ENCODE assay signal across 16 mouse cellular contexts in the genomic region with DNA sequence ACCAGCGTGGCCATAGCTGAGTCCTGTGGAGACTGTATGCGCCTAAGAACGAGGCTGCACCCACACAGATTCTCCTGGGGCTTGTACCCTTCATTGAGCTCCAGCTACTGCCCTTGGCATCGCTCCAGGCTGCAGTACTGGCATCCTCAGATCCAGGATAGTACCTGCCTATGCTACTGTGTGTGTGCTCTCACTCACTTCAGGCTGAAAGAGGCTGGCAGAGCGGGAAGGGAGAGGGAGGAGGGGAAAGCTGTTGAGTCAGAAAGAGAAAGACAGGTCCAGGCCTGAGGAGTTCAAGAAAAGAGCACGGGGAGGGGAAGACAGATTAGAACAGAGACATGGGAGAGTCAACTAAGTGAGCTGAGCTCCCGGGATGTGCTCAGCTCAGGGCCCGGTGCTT. TPM values are rescaled to one million over a fixed set of nuclear protein-coding genes. Genes with fewer than 3 reads are reported as not detected.
DNase-seq lines count a peak whose midpoint lies in the region; ATAC-seq and TF ChIP-seq lines count a peak whose summit lies in the region.
"Had no signal": no experiment of that assay in that cellular context is flagged by ENCODE, and none has a peak within 500 bp of the region (broad histone marks: within the 10 kb centered on the region; RNA-seq: fewer than 3 reads in every experiment).

No protein-coding gene starts in this region.

- no peak overlapping the region for H3K4me3 ChIP-seq in limb, embryonic 14.5 days (replicated peaks; ENCODE audit: low read length)
- H3K4me3 ChIP-seq: myocyte had no signal

- intact Hi-C loops in heart, postnatal 10 days (cut with DNase I): no loop called here

- H3K9me3 ChIP-seq in limb, embryonic 14.5 days (ENCODE audit: control insufficient read depth, low read length): no peaks in the 10 kb centered on the region

- H3K27ac ChIP-seq in limb, embryonic 14.5 days (replicated peaks; ENCODE audit: low read depth, low read length): 0 out of 2 replicates have a peak overlapping the region, but pooled peaks have one; percentile 19

- H3K4me2 ChIP-seq in limb, embryonic 14.5 days (replicated peaks; ENCODE audit: low read depth, low read length, severe bottlenecking): no peak overlapping the region
- H3K4me2 ChIP-seq: heart, embryonic 11.5 days had no signal

- H3K9ac ChIP-seq in limb, embryonic 14.5 days (ENCODE audit: low read depth, low read length, severe bottlenecking): no peak overlapping the region

- H3K4me1 ChIP-seq in limb, embryonic 14.5 days (ENCODE audit: control insufficient read depth, insufficient read depth, low read length): peaks cover 64% of the 10 kb centered on the region

- peaks cover 41% of the 10 kb centered on the region for H3K36me3 ChIP-seq in limb, embryonic 14.5 days (ENCODE audit: control insufficient read depth, insufficient read depth, low read length)

- H3K27me3 ChIP-seq in limb, embryonic 14.5 days (ENCODE audit: control insufficient read depth, insufficient read depth, low read length): no peaks in the 10 kb centered on the region

- peak; percentile 51 for DNase-seq in adrenal gland, postnatal 14 days
- no peak for DNase-seq in adrenal gland, postnatal 10 days
- DNase-seq in urinary bladder, postnatal 36 days (ENCODE audit: low spot score in 2 of 2): peak; percentile 50 to 53
- no peak for DNase-seq in urinary bladder, postnatal 25 days (ENCODE audit: low spot score)
- DNase-seq in limb, embryonic 14.5 days (ENCODE audit: low spot score): no peak
- DNase-seq in layer of hippocampus, postnatal 25 days (ENCODE audit: extremely low spot score in 1 of 2, low spot score in 1 of 2): no peak
- no peak for DNase-seq in ovary, postnatal 10 days (ENCODE audit: low spot score)
- DNase-seq in heart, postnatal 10 days: no peak
- DNase-seq: adrenal gland, adult 2 months; lung, postnatal 14 days; right cerebral cortex, postnatal 14 days; thymus, adult 18-20 months had no signal

- no peak for TF ChIP-seq POLR2A in limb, embryonic 14.5 days (IDR thresholded peaks at IDR 0.05; ENCODE audit: borderline replicate concordance, extremely low read depth, insufficient read depth, insufficient read length)

- ATAC-seq in limb, embryonic 14.5 days (ENCODE audit: low FRiP score, low read depth): no peak
- ATAC-seq: intestine, embryonic 16.5 days had no signal

- 62% methylated on average over 8 of the region's 8 CpGs for WGBS in limb, embryonic 14.5 days

RNA-seq across cellular contexts. Expression of gene Boc, which starts 25.2 kb away (rescaled TPM):
- 43.0 and 46.3 TPM in 2 replicates for total RNA-seq in adrenal gland, postnatal 14 days (2021)
- total RNA-seq in adrenal gland, postnatal 10 days (2021): 10 to 100 TPM; 33.5 to 35.9 TPM
- 91.4 and 121 TPM in 2 replicates for polyA plus RNA-seq in limb, embryonic 14.5 days (2012; rRNA removed)
- polyA plus RNA-seq in limb, embryonic 14.5 days (2014; fragmentation: Nextera tagmentation; extraction: Ambion mirVana): 59.8 and 72.3 TPM in 2 replicates
- 10 to 100 TPM in 1 of 2 experiments, 1 to 10 TPM in 1; 9.9 to 10.3 TPM for total RNA-seq in layer of hippocampus, postnatal 25 days (2021)
- total RNA-seq in heart, postnatal 10 days (2021): 1 to 10 TPM; 9.0 to 9.4 TPM
- total RNA-seq: MEL had no signal

Comparison
In these comparisons a context has a peak if more than half of its experiments do, and no peak if none do; other contexts are left out.
1. DNase-seq: peak in adrenal gland, postnatal 14 days (single experiment) and urinary bladder, postnatal 36 days (2 of 2); none in adrenal gland, postnatal 10 days (single experiment), urinary bladder, postnatal 25 days (single experiment), limb, embryonic 14.5 days (single experiment), layer of hippocampus, postnatal 25 days (0 of 2), ovary, postnatal 10 days (single experiment) and heart, postnatal 10 days (0 of 2).